ENCODE assay signal across 17 mouse cellular contexts in genomic region chr6:15355852-15356251, GRCm38 (mm10).
DNase-seq lines count a peak whose midpoint lies in the region; ATAC-seq and TF ChIP-seq lines count a peak whose summit lies in the region.
"Had no signal": no experiment of that assay in that cellular context is flagged by ENCODE, and none has a peak within 500 bp of the region (broad histone marks: within the 10 kb centered on the region; RNA-seq: fewer than 3 reads in every experiment).

No protein-coding gene starts in this region.

- H3K27ac ChIP-seq in hindbrain, postnatal 0 days, result no peak overlapping the region
- H3K27ac ChIP-seq in hindbrain, embryonic 10.5 days, result no peak overlapping the region
- no peak overlapping the region for H3K27ac ChIP-seq in midbrain, postnatal 0 days (ENCODE audit: low read depth, low read length)
- no peak overlapping the region for H3K27ac ChIP-seq in midbrain, embryonic 13.5 days
- no peak overlapping the region for H3K27ac ChIP-seq in kidney, adult 2 months (ENCODE audit: insufficient read depth, low read depth, low read length)
- H3K27ac ChIP-seq: heart, embryonic 10.5 days; midbrain, embryonic 12.5 days had no signal

- WGBS in hindbrain, postnatal 0 days, result 88% methylated on average over 4 of the region's 4 CpGs
- 88% methylated on average over 4 of the region's 4 CpGs for WGBS in hindbrain, embryonic 10.5 days
- WGBS in midbrain, postnatal 0 days, result 84% methylated on average over 4 of the region's 4 CpGs
- WGBS in midbrain, embryonic 13.5 days, result 86% methylated on average over 4 of the region's 4 CpGs
- WGBS in kidney, adult 2 months, result 86% methylated on average over 4 of the region's 4 CpGs

- no peak for TF ChIP-seq POLR2A in kidney, adult 2 months (IDR thresholded peaks at IDR 0.05; ENCODE audit: low read depth, low read length)

- H3K27me3 ChIP-seq in hindbrain, postnatal 0 days (ENCODE audit: insufficient read depth, low read length), result no peaks in the 10 kb centered on the region
- no peaks in the 10 kb centered on the region for H3K27me3 ChIP-seq in hindbrain, embryonic 10.5 days (ENCODE audit: insufficient read depth, poor library complexity, severe bottlenecking)
- H3K27me3 ChIP-seq in midbrain, postnatal 0 days (ENCODE audit: insufficient read depth, low read length), result no peaks in the 10 kb centered on the region
- H3K27me3 ChIP-seq in midbrain, embryonic 13.5 days, result no peaks in the 10 kb centered on the region
- H3K27me3 ChIP-seq in kidney, adult 2 months (replicated peaks; ENCODE audit: control insufficient read depth, insufficient read depth, low read length), result no peaks in the 10 kb centered on the region; the same call in 1 of the 2 replicates
- H3K27me3 ChIP-seq: midbrain, embryonic 12.5 days had no signal

- H3K4me1 ChIP-seq in hindbrain, postnatal 0 days (ENCODE audit: insufficient read depth, low read length), result no peaks in the 10 kb centered on the region
- H3K4me1 ChIP-seq in hindbrain, embryonic 10.5 days (replicated peaks), result no peaks in the 10 kb centered on the region
- no peaks in the 10 kb centered on the region for H3K4me1 ChIP-seq in midbrain, postnatal 0 days (ENCODE audit: insufficient read depth, low read length)
- no peaks in the 10 kb centered on the region for H3K4me1 ChIP-seq in midbrain, embryonic 13.5 days (replicated peaks)
- no peaks in the 10 kb centered on the region for H3K4me1 ChIP-seq in kidney, adult 2 months (ENCODE audit: control insufficient read depth, insufficient read depth, low read length)
- H3K4me1 ChIP-seq: heart, embryonic 10.5 days; midbrain, embryonic 12.5 days had no signal

- H3K9ac ChIP-seq in hindbrain, postnatal 0 days (replicated peaks; ENCODE audit: low read length), result no peak overlapping the region
- H3K9ac ChIP-seq in midbrain, postnatal 0 days (replicated peaks; ENCODE audit: low read length, poor library complexity, severe bottlenecking), result no peak overlapping the region
- H3K9ac ChIP-seq in midbrain, embryonic 13.5 days (replicated peaks), result no peak overlapping the region
- H3K9ac ChIP-seq: midbrain, embryonic 12.5 days had no signal

- TF ChIP-seq CTCF in hindbrain, postnatal 0 days (IDR thresholded peaks at IDR 0.05; ENCODE audit: low read depth), result peak; percentile 27; the same call in 1 of the 2 replicates
- TF ChIP-seq CTCF in midbrain, postnatal 0 days (IDR thresholded peaks at IDR 0.05), result peak; percentile 40; the same call in 1 of the 2 replicates
- TF ChIP-seq CTCF in kidney, adult 2 months (conservative IDR thresholded peaks at IDR 0.05; ENCODE audit: insufficient read depth, insufficient read length, low read depth, low read length), result no peak

- H3K36me3 ChIP-seq in hindbrain, postnatal 0 days (ENCODE audit: insufficient read depth, low read length), result no peaks in the 10 kb centered on the region
- no peaks in the 10 kb centered on the region for H3K36me3 ChIP-seq in hindbrain, embryonic 10.5 days
- no peaks in the 10 kb centered on the region for H3K36me3 ChIP-seq in midbrain, postnatal 0 days (ENCODE audit: insufficient read depth, low read length)
- no peaks in the 10 kb centered on the region for H3K36me3 ChIP-seq in midbrain, embryonic 13.5 days
- H3K36me3 ChIP-seq in kidney, adult 2 months (ENCODE audit: control insufficient read depth, insufficient read depth, low read length), result no peaks in the 10 kb centered on the region
- H3K36me3 ChIP-seq: G1E; heart, embryonic 10.5 days; midbrain, embryonic 12.5 days had no signal

- H3K4me2 ChIP-seq in hindbrain, postnatal 0 days (ENCODE audit: low read depth, low read length), result no peak overlapping the region
- no peak overlapping the region for H3K4me2 ChIP-seq in midbrain, postnatal 0 days (ENCODE audit: low read depth, low read length, poor library complexity, severe bottlenecking)
- H3K4me2 ChIP-seq in midbrain, embryonic 13.5 days (replicated peaks), result no peak overlapping the region
- H3K4me2 ChIP-seq: liver, embryonic 11.5 days; midbrain, embryonic 12.5 days had no signal

- H3K9me3 ChIP-seq in hindbrain, postnatal 0 days (ENCODE audit: low read length), result no peaks in the 10 kb centered on the region
- H3K9me3 ChIP-seq in hindbrain, embryonic 10.5 days, result no peaks in the 10 kb centered on the region
- H3K9me3 ChIP-seq in midbrain, postnatal 0 days (ENCODE audit: low read length), result no peaks in the 10 kb centered on the region
- no peaks in the 10 kb centered on the region for H3K9me3 ChIP-seq in midbrain, embryonic 13.5 days
- H3K9me3 ChIP-seq: G1E; heart, embryonic 10.5 days; midbrain, embryonic 12.5 days had no signal

- no peak overlapping the region for H3K4me3 ChIP-seq in hindbrain, postnatal 0 days (ENCODE audit: low read length)
- H3K4me3 ChIP-seq in hindbrain, embryonic 10.5 days, result no peak overlapping the region
- no peak overlapping the region for H3K4me3 ChIP-seq in midbrain, postnatal 0 days (ENCODE audit: low read depth, low read length)
- H3K4me3 ChIP-seq in midbrain, embryonic 13.5 days (replicated peaks), result no peak overlapping the region
- H3K4me3 ChIP-seq in kidney, adult 2 months (ENCODE audit: insufficient read depth, low read depth, low read length), result no peak overlapping the region
- H3K4me3 ChIP-seq: heart, embryonic 10.5 days; midbrain, embryonic 12.5 days had no signal

- no peak for ATAC-seq in hindbrain, postnatal 0 days
- no peak for ATAC-seq in midbrain, postnatal 0 days (ENCODE audit: low FRiP score)
- ATAC-seq in midbrain, embryonic 13.5 days, result no peak
- ATAC-seq: activated CD4-positive, CD25-positive, alpha-beta regulatory T cell, adult 4 months; inflammation-experienced regulatory T-cells, adult 6 months had no signal

- DNase-seq in hindbrain, postnatal 0 days (ENCODE audit: low spot score), result no peak
- DNase-seq in hindbrain, embryonic 10.5 days (ENCODE audit: low spot score), result no peak
- DNase-seq in midbrain, postnatal 0 days (ENCODE audit: low spot score), result no peak
- peak; percentile 21 for DNase-seq in NIH3T3 (ENCODE audit: low read depth)
- DNase-seq in kidney, adult 2 months, result no peak
- no peak for DNase-seq in right cerebral cortex, postnatal 25 days
- DNase-seq: cerebellum, postnatal 25 days; gastrocnemius, postnatal 10 days; heart, postnatal 4 days; kidney, postnatal 14 days had no signal
